Mouse (Mus musculus): Measurements from ENCODE around the gene Nrip2.

GRCm38 (mm10) chr6:128427571-128427970 lies 28.5 kb downstream of the Nrip2 start:
- TF ChIP-seq CTCF (conservative IDR thresholded peaks at IDR 0.05; ENCODE audit: low read length) (no peak), NANOG (IDR thresholded peaks at IDR 0.05; ENCODE audit: borderline replicate concordance, low read length) (no peak), POU5F1 (IDR thresholded peaks at IDR 0.05; ENCODE audit: borderline replicate concordance, low read length) (no peak)

All from E14TG2a.4 (cell line).